Mouse (Mus musculus) MEL (cell line): ENCODE measurements around the gene Sh2d6.

Source experiments
- BHLHE40 ChIP-seq: IDR thresholded peaks from 2 replicates; pipeline ENCODE4 v1.6.1; 2012; ENCODE audit warnings: low read depth, mild to moderate bottlenecking, inconsistent platforms, low read length, improper control_type of control experiment, borderline replicate concordance
- CTCF ChIP-seq, 3 experiments: IDR thresholded peaks in 2 of 3; conservative IDR thresholded peaks in 1 of 3; 2 replicates each; pipeline ENCODE4 v1.5.1; 2011 to 2012; ENCODE audit warnings: low read length in 3 of 3, low read depth in 2 of 3, mild to moderate bottlenecking in 2 of 3, improper control_type of control experiment in 1 of 3, inconsistent platforms in 1 of 3, mixed read lengths in 1 of 3, moderate library complexity in 1 of 3; ENCODE audit not compliant: control insufficient read depth in 1 of 3, insufficient read depth in 1 of 3, poor library complexity in 1 of 3, severe bottlenecking in 1 of 3
- MXI1 ChIP-seq: IDR thresholded peaks from 2 replicates; pipeline ENCODE4 v1.6.1; 2011; ENCODE audit warnings: mild to moderate bottlenecking, low read depth, low read length, improper control_type of control experiment
- MYC ChIP-seq: IDR thresholded peaks from 2 replicates; pipeline ENCODE4 v1.6.1; 2011; ENCODE audit warnings: low read depth, mild to moderate bottlenecking, low read length, improper control_type of control experiment, moderate library complexity
- POLR2A ChIP-seq, 2 experiments: IDR thresholded peaks; 2 replicates each; pipeline ENCODE4 v1.6.1; 2011 to 2012; ENCODE audit warnings: low read length in 2 of 2, mild to moderate bottlenecking in 2 of 2, control low read depth in 1 of 2, improper control_type of control experiment in 1 of 2, low read depth in 1 of 2, moderate library complexity in 1 of 2; ENCODE audit not compliant: control insufficient read depth in 1 of 2, insufficient read depth in 1 of 2, poor library complexity in 1 of 2
- RAD21 ChIP-seq: IDR thresholded peaks from 2 replicates; pipeline ENCODE4 v1.6.1; 2011; ENCODE audit warnings: mild to moderate bottlenecking, low read depth, low read length, improper control_type of control experiment
- TCF12 ChIP-seq: IDR thresholded peaks from 2 replicates; pipeline ENCODE4 v1.6.1; 2014; ENCODE audit warnings: low read depth, mild to moderate bottlenecking, inconsistent platforms, low read length, improper control_type of control experiment, moderate library complexity
- ZC3H11A ChIP-seq: IDR thresholded peaks from 2 replicates; pipeline ENCODE4 v1.6.1; 2012; ENCODE audit warnings: low read depth, mild to moderate bottlenecking, inconsistent platforms, low read length, improper control_type of control experiment

DNA sequence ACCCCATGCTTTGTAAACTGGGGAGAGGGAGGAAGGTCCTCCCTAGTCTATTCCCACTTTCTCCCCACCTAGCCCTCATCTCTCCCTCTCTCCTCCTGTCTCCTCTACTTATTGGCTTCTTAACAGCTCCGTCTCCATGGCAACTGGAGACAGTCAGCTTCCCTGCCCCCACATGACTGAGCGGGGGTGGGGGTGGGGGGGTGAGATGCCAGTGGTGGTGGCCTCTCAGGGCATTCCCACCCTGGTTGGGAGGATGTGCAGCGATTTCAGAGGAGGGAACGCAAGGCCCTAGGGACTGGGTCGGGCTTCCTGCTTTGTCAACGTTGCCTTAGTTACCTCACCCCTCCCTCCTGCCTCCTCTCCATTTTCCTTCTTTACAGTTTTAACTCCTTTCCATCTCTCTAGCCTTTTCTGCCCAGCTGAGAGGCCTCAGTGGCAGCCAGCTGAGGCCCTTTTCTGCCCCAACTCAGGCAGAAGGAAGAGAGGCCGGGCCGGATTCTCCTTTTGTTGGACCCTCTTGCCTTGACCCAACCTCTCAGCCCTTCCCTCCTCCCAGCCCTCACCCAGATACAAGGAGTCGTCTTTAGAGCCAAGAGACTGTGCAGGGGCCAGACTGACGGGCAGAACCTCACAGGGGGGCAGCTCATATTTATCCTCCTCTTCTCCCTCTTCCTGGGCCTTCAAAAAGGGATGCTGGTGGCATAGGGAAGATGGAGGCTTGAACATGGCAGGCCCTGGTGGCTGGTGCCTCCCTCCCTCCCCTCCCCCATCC is 1.4 kb downstream of the Sh2d6 start:
- TF ChIP-seq CTCF (IDR thresholded peaks at IDR 0.05 in 2 of 3, conservative IDR thresholded peaks at IDR 0.05 in 1 of 3; ENCODE audit: control insufficient read depth in 1 of 3, insufficient read depth in 1 of 3, low read depth in 2 of 3, low read length in 3 of 3, poor library complexity in 1 of 3, severe bottlenecking in 1 of 3) (no peak), TCF12 (no peak), MYC (no peak), ZC3H11A (no peak), BHLHE40 (no peak), RAD21 (no peak), POLR2A (IDR thresholded peaks at IDR 0.05; ENCODE audit: control insufficient read depth in 1 of 2, insufficient read depth in 1 of 2, low read depth in 1 of 2, low read length in 2 of 2, poor library complexity in 1 of 2) (no peak), MXI1 (no peak)
